Mouse (Mus musculus) stomach, postnatal 0 days (tissue): ENCODE measurements at regions not wholly inside any gene's neighbourhood (a gene's known extent, or its start where the extent isn't known, plus 50 kb on each side); places are given as distances from the start of the nearest gene placed in this dataset.

ENCODE experiments used
- CTCF ChIP-seq: IDR thresholded peaks from 2 replicates; pipeline ENCODE4 v1.5.1; 2016; ENCODE audit warnings: antibody characterized with exemption, low read depth, mild to moderate bottlenecking, moderate library complexity
- EP300 ChIP-seq: optimal IDR thresholded peaks from 2 replicates; pipeline ENCODE3; 2016; ENCODE audit warnings: antibody characterized with exemption

- TF ChIP-seq CTCF (no peak), EP300 (no peak)
Measured at GRCm38 (mm10) chr8:47604198-47604835, 70.9 kb downstream of the Rwdd4a start.
